ENCODE assay signal across 27 mouse cellular contexts in genomic region chr14:30068566-30068965, GRCm38 (mm10). TPM values are rescaled to one million over a fixed set of nuclear protein-coding genes. Genes with fewer than 3 reads are reported as not detected.
DNase-seq lines count a peak whose midpoint lies in the region; ATAC-seq and TF ChIP-seq lines count a peak whose summit lies in the region.
"Had no signal": no experiment of that assay in that cellular context is flagged by ENCODE, and none has a peak within 500 bp of the region (broad histone marks: within the 10 kb centered on the region; RNA-seq: fewer than 3 reads in every experiment).

No protein-coding gene starts in this region.

- DNase-seq in cerebellum, postnatal 10 days = peak; percentile 60 to 66
- no peak for DNase-seq in cerebellum, adult 11 months
- DNase-seq in hindbrain, postnatal 0 days (ENCODE audit: low spot score) = peak; percentile 19
- DNase-seq in hindbrain, embryonic 10.5 days (ENCODE audit: low spot score) = no peak
- DNase-seq in midbrain, embryonic 11.5 days (ENCODE audit: low spot score, missing footprints) = peak; percentile 53
- DNase-seq in midbrain, embryonic 14.5 days = no peak
- peak; percentile 72 for DNase-seq in Muller cell, postnatal 12 days (ENCODE audit: inconsistent ontology term)
- DNase-seq: adrenal gland, adult 2 months; adrenal gland, postnatal 10 days; adrenal gland, postnatal 25 days; B cell, adult 2 months; cerebellum, adult 11-12 months; cerebellum, adult 2 months; cerebellum, adult 9-10 months; cerebellum, postnatal 14 days; cerebellum, postnatal 36 days; embryo, embryonic 11 days had no signal

- no peak overlapping the region for H3K27ac ChIP-seq in hindbrain, postnatal 0 days
- no peak overlapping the region for H3K27ac ChIP-seq in hindbrain, embryonic 10.5 days
- no peak overlapping the region for H3K27ac ChIP-seq in midbrain, embryonic 11.5 days (ENCODE audit: low read depth, low read length)
- no peak overlapping the region for H3K27ac ChIP-seq in midbrain, embryonic 14.5 days (replicated peaks; ENCODE audit: low read depth, low read length)
- H3K27ac ChIP-seq: embryonic facial prominence, embryonic 12.5 days; embryonic facial prominence, embryonic 15.5 days; forebrain, embryonic 10.5 days; forebrain, embryonic 12.5 days had no signal

- no peak for TF ChIP-seq CTCF in hindbrain, postnatal 0 days (IDR thresholded peaks at IDR 0.05; ENCODE audit: low read depth)

- H3K9ac ChIP-seq in hindbrain, postnatal 0 days (replicated peaks; ENCODE audit: low read length) = no peak overlapping the region
- H3K9ac ChIP-seq in midbrain, embryonic 11.5 days (ENCODE audit: low read length) = no peak overlapping the region
- no peak overlapping the region for H3K9ac ChIP-seq in midbrain, embryonic 14.5 days (replicated peaks; ENCODE audit: low read length)
- H3K9ac ChIP-seq: embryonic facial prominence, embryonic 12.5 days; embryonic facial prominence, embryonic 15.5 days; forebrain, embryonic 12.5 days had no signal

- no peak overlapping the region for H3K4me2 ChIP-seq in hindbrain, postnatal 0 days (ENCODE audit: low read depth, low read length)
- H3K4me2 ChIP-seq in midbrain, embryonic 11.5 days = no peak overlapping the region
- no peak overlapping the region for H3K4me2 ChIP-seq in midbrain, embryonic 14.5 days (ENCODE audit: low read length)
- H3K4me2 ChIP-seq: embryonic facial prominence, embryonic 12.5 days; embryonic facial prominence, embryonic 15.5 days; forebrain, embryonic 12.5 days had no signal

- no peaks in the 10 kb centered on the region for H3K27me3 ChIP-seq in hindbrain, postnatal 0 days (ENCODE audit: insufficient read depth, low read length)
- no peaks in the 10 kb centered on the region for H3K27me3 ChIP-seq in hindbrain, embryonic 10.5 days (ENCODE audit: insufficient read depth, poor library complexity, severe bottlenecking)
- H3K27me3 ChIP-seq in midbrain, embryonic 11.5 days (ENCODE audit: control insufficient read depth, insufficient read depth, low read length) = no peaks in the 10 kb centered on the region
- no peaks in the 10 kb centered on the region for H3K27me3 ChIP-seq in midbrain, embryonic 14.5 days (ENCODE audit: control insufficient read depth, insufficient read depth, low read length)
- H3K27me3 ChIP-seq: CH12.LX; embryonic facial prominence, embryonic 12.5 days; embryonic facial prominence, embryonic 15.5 days; forebrain, embryonic 12.5 days had no signal

- H3K4me1 ChIP-seq in hindbrain, postnatal 0 days (ENCODE audit: insufficient read depth, low read length) = no peaks in the 10 kb centered on the region
- no peaks in the 10 kb centered on the region for H3K4me1 ChIP-seq in hindbrain, embryonic 10.5 days (replicated peaks)
- no peaks in the 10 kb centered on the region for H3K4me1 ChIP-seq in midbrain, embryonic 11.5 days (ENCODE audit: control insufficient read depth, insufficient read depth, low read length)
- H3K4me1 ChIP-seq in midbrain, embryonic 14.5 days (ENCODE audit: control insufficient read depth, insufficient read depth, low read length) = no peaks in the 10 kb centered on the region
- H3K4me1 ChIP-seq: embryonic facial prominence, embryonic 12.5 days; embryonic facial prominence, embryonic 15.5 days; forebrain, embryonic 10.5 days; forebrain, embryonic 12.5 days had no signal

- no peak for ATAC-seq in hindbrain, postnatal 0 days
- no peak for ATAC-seq in midbrain, embryonic 11.5 days (ENCODE audit: low FRiP score)
- ATAC-seq in midbrain, embryonic 14.5 days (ENCODE audit: low FRiP score, low TSS enrichment) = no peak
- ATAC-seq: CD4-positive, CD25-positive, alpha-beta regulatory T cell, adult 4 months; forebrain, embryonic 14.5 days; forebrain, embryonic 16.5 days had no signal

- H3K9me3 ChIP-seq in hindbrain, postnatal 0 days (ENCODE audit: low read length) = no peaks in the 10 kb centered on the region
- no peaks in the 10 kb centered on the region for H3K9me3 ChIP-seq in hindbrain, embryonic 10.5 days
- H3K9me3 ChIP-seq in midbrain, embryonic 11.5 days (ENCODE audit: control insufficient read depth, low read length) = no peaks in the 10 kb centered on the region
- no peaks in the 10 kb centered on the region for H3K9me3 ChIP-seq in midbrain, embryonic 14.5 days (ENCODE audit: control insufficient read depth, low read length)
- H3K9me3 ChIP-seq: embryonic facial prominence, embryonic 12.5 days; embryonic facial prominence, embryonic 15.5 days; forebrain, embryonic 10.5 days; forebrain, embryonic 12.5 days; G1E had no signal

- 67% methylated on average over 3 of the region's 3 CpGs for WGBS in hindbrain, postnatal 0 days
- 79% methylated on average over 3 of the region's 3 CpGs for WGBS in hindbrain, embryonic 10.5 days
- WGBS in midbrain, embryonic 11.5 days = 69% methylated on average over 3 of the region's 3 CpGs
- WGBS in midbrain, embryonic 14.5 days = 65% methylated on average over 3 of the region's 3 CpGs

- H3K36me3 ChIP-seq in hindbrain, postnatal 0 days (ENCODE audit: insufficient read depth, low read length) = peaks cover 6% of the 10 kb centered on the region; the same call in 1 of the 2 replicates
- H3K36me3 ChIP-seq in hindbrain, embryonic 10.5 days = no peaks in the 10 kb centered on the region
- no peaks in the 10 kb centered on the region for H3K36me3 ChIP-seq in midbrain, embryonic 11.5 days (ENCODE audit: control insufficient read depth, insufficient read depth, low read length)
- peaks cover 8% of the 10 kb centered on the region; the same call in 1 of the 2 replicates for H3K36me3 ChIP-seq in midbrain, embryonic 14.5 days (ENCODE audit: control insufficient read depth, insufficient read depth, low read length)
- H3K36me3 ChIP-seq: embryonic facial prominence, embryonic 12.5 days; embryonic facial prominence, embryonic 15.5 days; forebrain, embryonic 10.5 days; forebrain, embryonic 12.5 days; G1E had no signal

- no peak overlapping the region for H3K4me3 ChIP-seq in hindbrain, postnatal 0 days (ENCODE audit: low read length)
- H3K4me3 ChIP-seq in hindbrain, embryonic 10.5 days = no peak overlapping the region
- H3K4me3 ChIP-seq in midbrain, embryonic 11.5 days (ENCODE audit: low read depth, low read length) = no peak overlapping the region
- no peak overlapping the region for H3K4me3 ChIP-seq in midbrain, embryonic 14.5 days (replicated peaks; ENCODE audit: low read depth, low read length)
- H3K4me3 ChIP-seq: embryonic facial prominence, embryonic 12.5 days; embryonic facial prominence, embryonic 15.5 days; erythroblast, embryonic 14.5 days; forebrain, embryonic 10.5 days; forebrain, embryonic 12.5 days had no signal

RNA-seq across cellular contexts. Expression of gene Chdh, which starts 59.7 kb away (rescaled TPM):
- total RNA-seq in hindbrain, postnatal 0 days (2014; rRNA removed) = 1.3 TPM in 2 replicates
- 0.30 and 0.58 TPM in 2 replicates for polyA plus RNA-seq in hindbrain, postnatal 0 days (2015; fragmentation: Nextera tagmentation; extraction: Ambion mirVana)
- 0.09 and 0.11 TPM in 2 replicates for polyA plus RNA-seq in hindbrain, embryonic 10.5 days (2016; fragmentation: Nextera tagmentation; extraction: Ambion mirVana)
- polyA plus RNA-seq in midbrain, embryonic 11.5 days (2014; fragmentation: Nextera tagmentation; extraction: Ambion mirVana) = 0.04 TPM in 2 replicates
- 0.21 and 0.45 TPM in 2 replicates for polyA plus RNA-seq in midbrain, embryonic 14.5 days (2014; fragmentation: Nextera tagmentation; extraction: Ambion mirVana)
- total RNA-seq: CH12.LX had no signal
- polyA plus RNA-seq: erythroblast, embryonic 14.5 days; forebrain, embryonic 10.5 days; forebrain, embryonic 14.5 days; G1E had no signal

RNA-seq across cellular contexts. Expression of gene Il17rb, which starts 59.9 kb away (rescaled TPM):
- 0.18 and 0.58 TPM in 2 replicates for total RNA-seq in hindbrain, postnatal 0 days (2014; rRNA removed)
- 0.86 and 0.94 TPM in 2 replicates for polyA plus RNA-seq in hindbrain, postnatal 0 days (2015; fragmentation: Nextera tagmentation; extraction: Ambion mirVana)
- 0.46 and 1.0 TPM in 2 replicates for polyA plus RNA-seq in hindbrain, embryonic 10.5 days (2016; fragmentation: Nextera tagmentation; extraction: Ambion mirVana)
- 0.93 and 1.0 TPM in 2 replicates for polyA plus RNA-seq in midbrain, embryonic 11.5 days (2014; fragmentation: Nextera tagmentation; extraction: Ambion mirVana)
- 1.1 and 1.3 TPM in 2 replicates for polyA plus RNA-seq in midbrain, embryonic 14.5 days (2014; fragmentation: Nextera tagmentation; extraction: Ambion mirVana)
- polyA plus RNA-seq: erythroblast, embryonic 14.5 days; G1E had no signal

Comparison
In these comparisons a context has a peak if more than half of its experiments do, and no peak if none do; other contexts are left out.
1. DNase-seq: peak in cerebellum, postnatal 10 days (2 of 2), hindbrain, postnatal 0 days (single experiment), midbrain, embryonic 11.5 days (single experiment) and Muller cell, postnatal 12 days (single experiment); none in cerebellum, adult 11 months (single experiment), hindbrain, embryonic 10.5 days (single experiment) and midbrain, embryonic 14.5 days (single experiment).